In the genomic region with DNA sequence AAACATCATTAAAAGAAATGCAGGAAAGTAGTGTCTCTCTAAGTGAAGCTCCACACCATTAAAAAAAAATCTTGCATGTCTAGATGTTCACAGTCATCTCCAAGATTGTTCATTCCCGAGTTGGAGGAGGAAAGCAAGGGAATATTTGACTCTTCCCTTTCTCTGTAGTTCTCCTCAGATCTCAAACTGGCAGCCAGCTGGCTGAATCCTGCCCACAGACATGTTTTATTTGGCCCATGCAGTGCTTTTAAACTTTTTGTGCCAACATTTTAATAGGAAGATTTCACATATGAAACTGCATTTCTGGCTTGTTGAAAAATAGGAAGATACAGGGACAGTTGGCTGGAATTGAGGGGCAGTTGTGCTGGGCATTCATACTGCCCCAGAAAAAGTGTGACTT, we compare ENCODE assay signal across 14 mouse cellular contexts.
DNase-seq lines count a peak whose midpoint lies in the region; TF ChIP-seq lines count a peak whose summit lies in the region.
"Had no signal": no experiment of that assay in that cellular context is flagged by ENCODE, and none has a peak within 500 bp of the region (broad histone marks: within the 10 kb centered on the region; RNA-seq: fewer than 3 reads in every experiment).

No protein-coding gene starts in this region.

- TF ChIP-seq CTCF in layer of hippocampus, adult 2 months (conservative IDR thresholded peaks at IDR 0.05): no peak

- H3K4me3 ChIP-seq in layer of hippocampus, adult 2 months: no peak overlapping the region
- H3K4me3 ChIP-seq: limb, embryonic 15.5 days; midbrain, embryonic 13.5 days; stomach, embryonic 15.5 days had no signal

- peak; percentile 53 to 80 for DNase-seq in layer of hippocampus, adult 18-20 months (ENCODE audit: low spot score in 2 of 2)
- DNase-seq in layer of hippocampus, postnatal 25 days (ENCODE audit: extremely low spot score in 1 of 2, low spot score in 1 of 2): no peak
- peak; percentile 37 for DNase-seq in fat pad, adult 2 months (ENCODE audit: extremely low read depth, low read depth, low spot score)
- DNase-seq in layer of hippocampus, adult 2 months (ENCODE audit: low spot score in 2 of 2): peak; percentile 49 to 67
- DNase-seq in right cerebral cortex, postnatal 10 days (ENCODE audit: low spot score in 2 of 2): peak; percentile 36 to 54
- DNase-seq in thymus, postnatal 10 days (ENCODE audit: low spot score in 2 of 2): no peak
- DNase-seq in retina, postnatal 1 day: no peak
- DNase-seq: cerebellum, adult 11-12 months; kidney, postnatal 36 days; lung, adult 18-20 months; lung, postnatal 4 days had no signal

- peak overlapping the region; percentile 63 for H3K27ac ChIP-seq in layer of hippocampus, adult 2 months
- H3K27ac ChIP-seq: limb, embryonic 15.5 days; midbrain, embryonic 13.5 days; stomach, embryonic 15.5 days had no signal

Comparison
In these comparisons a context has a peak if more than half of its experiments do, and no peak if none do; other contexts are left out.
1. DNase-seq: peak in layer of hippocampus, adult 18-20 months (2 of 2), fat pad, adult 2 months (single experiment), layer of hippocampus, adult 2 months (2 of 2) and right cerebral cortex, postnatal 10 days (2 of 2); none in layer of hippocampus, postnatal 25 days (0 of 2), thymus, postnatal 10 days (0 of 2) and retina, postnatal 1 day (single experiment).